Mouse (Mus musculus): Measurements from ENCODE around the gene Rnf135. TPM values are rescaled to one million over a fixed set of nuclear protein-coding genes. Genes with fewer than 3 reads are reported as not detected.

Gene Rnf135
- polyA plus RNA-seq, 1 experiment, result 0.03 TPM

- TF ChIP-seq TAL1 (IDR thresholded peaks at IDR 0.05; ENCODE audit: low read length) (no peak), GATA1 (IDR thresholded peaks at IDR 0.05; ENCODE audit: low read length) (no peak)
- H3K27me3 ChIP-seq (ENCODE audit: control insufficient read depth), result peaks cover 51% of the 10 kb centered on the region
- no peak overlapping the region for H3K4me3 ChIP-seq (replicated peaks)
- peaks cover 16% of the 10 kb centered on the region for H3K4me1 ChIP-seq (ENCODE audit: control insufficient read depth)
- peaks cover 5% of the 10 kb centered on the region; the same call in 1 of the 2 replicates for H3K9me3 ChIP-seq (ENCODE audit: control insufficient read depth, low read length)
- no peaks in the 10 kb centered on the region; the same call in 1 of the 2 replicates for H3K36me3 ChIP-seq (ENCODE audit: control insufficient read depth)
Observed at GRCm38 (mm10) chr11:80155961-80156360, 27.7 kb upstream of the Rnf135 start.

GRCm38 (mm10) chr11:80156841-80157240 lies 26.8 kb upstream of the Rnf135 start:
- no peaks in the 10 kb centered on the region; the same call in 1 of the 2 replicates for H3K36me3 ChIP-seq (ENCODE audit: control insufficient read depth)
- peaks cover 16% of the 10 kb centered on the region for H3K4me1 ChIP-seq (ENCODE audit: control insufficient read depth)
- H3K27me3 ChIP-seq (ENCODE audit: control insufficient read depth), result peaks cover 50% of the 10 kb centered on the region
- H3K4me3 ChIP-seq (replicated peaks), result no peak overlapping the region
- no peak for TF ChIP-seq TAL1 (IDR thresholded peaks at IDR 0.05; ENCODE audit: low read length)
- H3K9me3 ChIP-seq (ENCODE audit: control insufficient read depth, low read length), result peaks cover 5% of the 10 kb centered on the region; the same call in 1 of the 2 replicates

- peaks cover 5% of the 10 kb centered on the region; the same call in 1 of the 2 replicates for H3K9me3 ChIP-seq (ENCODE audit: control insufficient read depth, low read length)
- peaks cover 34% of the 10 kb centered on the region for H3K27me3 ChIP-seq (ENCODE audit: control insufficient read depth)
- no peaks in the 10 kb centered on the region; the same call in 1 of the 2 replicates for H3K36me3 ChIP-seq (ENCODE audit: control insufficient read depth)
- H3K4me1 ChIP-seq (ENCODE audit: control insufficient read depth), result peaks cover 9% of the 10 kb centered on the region
- H3K4me3 ChIP-seq (replicated peaks), result no peak overlapping the region
- TF ChIP-seq TAL1 (IDR thresholded peaks at IDR 0.05; ENCODE audit: low read length), result no peak
- TF ChIP-seq GATA1 (IDR thresholded peaks at IDR 0.05; ENCODE audit: low read length), result no peak
Observed at GRCm38 (mm10) chr11:80159018-80159417, 24.6 kb upstream of the Rnf135 start.

GRCm38 (mm10) chr11:80161041-80161440 lies 22.6 kb upstream of the Rnf135 start:
- Histone ChIP-seq H3K9me3 (ENCODE audit: control insufficient read depth, low read length) (no peaks in the 10 kb centered on the region), H3K4me1 (ENCODE audit: control insufficient read depth) (no peaks in the 10 kb centered on the region), H3K36me3 (ENCODE audit: control insufficient read depth) (no peaks in the 10 kb centered on the region; the same call in 1 of the 2 replicates), H3K4me3 (replicated peaks) (no peak overlapping the region), H3K27me3 (ENCODE audit: control insufficient read depth) (peaks cover 13% of the 10 kb centered on the region)
- TF ChIP-seq TAL1 (IDR thresholded peaks at IDR 0.05; ENCODE audit: low read length) (no peak), GATA1 (IDR thresholded peaks at IDR 0.05; ENCODE audit: low read length) (no peak)

- no peak for TF ChIP-seq TAL1 (IDR thresholded peaks at IDR 0.05; ENCODE audit: low read length)
- no peak for TF ChIP-seq GATA1 (IDR thresholded peaks at IDR 0.05; ENCODE audit: low read length)
- Histone ChIP-seq H3K27me3 (ENCODE audit: control insufficient read depth) (no peaks in the 10 kb centered on the region), H3K4me3 (replicated peaks) (no peak overlapping the region), H3K36me3 (ENCODE audit: control insufficient read depth) (no peaks in the 10 kb centered on the region; the same call in 1 of the 2 replicates), H3K9me3 (ENCODE audit: control insufficient read depth, low read length) (peaks cover 2% of the 10 kb centered on the region), H3K4me1 (ENCODE audit: control insufficient read depth) (no peaks in the 10 kb centered on the region)
Observed at GRCm38 (mm10) chr11:80163362-80164116, 20.1 kb upstream of the Rnf135 start.

- H3K27me3 ChIP-seq (ENCODE audit: control insufficient read depth), result no peaks in the 10 kb centered on the region
Observed at GRCm38 (mm10) chr11:80164224-80164623, 19.4 kb upstream of the Rnf135 start.

GRCm38 (mm10) chr11:80168121-80168520 lies 15.5 kb upstream of the Rnf135 start:
- H3K4me3 ChIP-seq (replicated peaks), result no peak overlapping the region
- peaks cover 2% of the 10 kb centered on the region for H3K9me3 ChIP-seq (ENCODE audit: control insufficient read depth, low read length)
- no peaks in the 10 kb centered on the region for H3K27me3 ChIP-seq (ENCODE audit: control insufficient read depth)
- TF ChIP-seq GATA1 (IDR thresholded peaks at IDR 0.05; ENCODE audit: low read length), result no peak
- TF ChIP-seq TAL1 (IDR thresholded peaks at IDR 0.05; ENCODE audit: low read length), result no peak
- H3K4me1 ChIP-seq (ENCODE audit: control insufficient read depth), result no peaks in the 10 kb centered on the region
- H3K36me3 ChIP-seq (ENCODE audit: control insufficient read depth), result no peaks in the 10 kb centered on the region; the same call in 1 of the 2 replicates

More at GRCm38 (mm10) chr11:80164224-80164623, 19.4 kb upstream of the Rnf135 start:
- TF ChIP-seq GATA1 (IDR thresholded peaks at IDR 0.05; ENCODE audit: low read length), result no peak
- no peak for TF ChIP-seq TAL1 (IDR thresholded peaks at IDR 0.05; ENCODE audit: low read length)
- Histone ChIP-seq H3K9me3 (ENCODE audit: control insufficient read depth, low read length) (peaks cover 2% of the 10 kb centered on the region), H3K4me3 (replicated peaks) (no peak overlapping the region), H3K4me1 (ENCODE audit: control insufficient read depth) (no peaks in the 10 kb centered on the region), H3K36me3 (ENCODE audit: control insufficient read depth) (no peaks in the 10 kb centered on the region; the same call in 1 of the 2 replicates)

- Histone ChIP-seq H3K4me3 (replicated peaks) (no peak overlapping the region), H3K36me3 (ENCODE audit: control insufficient read depth) (no peaks in the 10 kb centered on the region; the same call in 1 of the 2 replicates), H3K4me1 (ENCODE audit: control insufficient read depth) (no peaks in the 10 kb centered on the region), H3K27me3 (ENCODE audit: control insufficient read depth) (no peaks in the 10 kb centered on the region), H3K9me3 (ENCODE audit: control insufficient read depth, low read length) (peaks cover 2% of the 10 kb centered on the region)
- TF ChIP-seq GATA1 (IDR thresholded peaks at IDR 0.05; ENCODE audit: low read length) (no peak), TAL1 (IDR thresholded peaks at IDR 0.05; ENCODE audit: low read length) (no peak)
Observed at GRCm38 (mm10) chr11:80168611-80169249, 14.9 kb upstream of the Rnf135 start.

- H3K4me3 ChIP-seq (replicated peaks), result no peak overlapping the region
- no peak for TF ChIP-seq TAL1 (IDR thresholded peaks at IDR 0.05; ENCODE audit: low read length)
- TF ChIP-seq GATA1 (IDR thresholded peaks at IDR 0.05; ENCODE audit: low read length), result no peak
- H3K27me3 ChIP-seq (ENCODE audit: control insufficient read depth), result peaks cover 3% of the 10 kb centered on the region; the same call in 1 of the 2 replicates
- H3K9me3 ChIP-seq (ENCODE audit: control insufficient read depth, low read length), result peaks cover 2% of the 10 kb centered on the region
- no peaks in the 10 kb centered on the region; the same call in 1 of the 2 replicates for H3K36me3 ChIP-seq (ENCODE audit: control insufficient read depth)
- peaks cover 2% of the 10 kb centered on the region; the same call in 1 of the 2 replicates for H3K4me1 ChIP-seq (ENCODE audit: control insufficient read depth)
Observed at GRCm38 (mm10) chr11:80169629-80170028, 14.0 kb upstream of the Rnf135 start.
